Mouse (Mus musculus): ENCODE results near the gene Npepps.
"Not testable (repeated sequence)": the region's sequence is repeated elsewhere in the genome, so short reads cannot be mapped to it uniquely, and the experiment has no call there.

The Npepps gene

GRCm38 (mm10) chr11:97280216-97280861, at the start of gene Npepps:
Npepps (minus strand) TSS chr11:97280638.
- peak; percentile 76 to 86 for DNase-seq

GRCm38 (mm10) chr11:97328148-97328547, 47.7 kb upstream of the Npepps start:
- peak; percentile 66 to 72 for DNase-seq

- no peak for DNase-seq
Observed at GRCm38 (mm10) chr11:97325224-97325623, 44.8 kb upstream of the Npepps start.

- DNase-seq, result not testable (repeated sequence)
Observed at GRCm38 (mm10) chr11:97321894-97322600, 41.6 kb upstream of the Npepps start.

- DNase-seq, result no peak
Observed at GRCm38 (mm10) chr11:97321197-97321596, 40.8 kb upstream of the Npepps start.

DNA sequence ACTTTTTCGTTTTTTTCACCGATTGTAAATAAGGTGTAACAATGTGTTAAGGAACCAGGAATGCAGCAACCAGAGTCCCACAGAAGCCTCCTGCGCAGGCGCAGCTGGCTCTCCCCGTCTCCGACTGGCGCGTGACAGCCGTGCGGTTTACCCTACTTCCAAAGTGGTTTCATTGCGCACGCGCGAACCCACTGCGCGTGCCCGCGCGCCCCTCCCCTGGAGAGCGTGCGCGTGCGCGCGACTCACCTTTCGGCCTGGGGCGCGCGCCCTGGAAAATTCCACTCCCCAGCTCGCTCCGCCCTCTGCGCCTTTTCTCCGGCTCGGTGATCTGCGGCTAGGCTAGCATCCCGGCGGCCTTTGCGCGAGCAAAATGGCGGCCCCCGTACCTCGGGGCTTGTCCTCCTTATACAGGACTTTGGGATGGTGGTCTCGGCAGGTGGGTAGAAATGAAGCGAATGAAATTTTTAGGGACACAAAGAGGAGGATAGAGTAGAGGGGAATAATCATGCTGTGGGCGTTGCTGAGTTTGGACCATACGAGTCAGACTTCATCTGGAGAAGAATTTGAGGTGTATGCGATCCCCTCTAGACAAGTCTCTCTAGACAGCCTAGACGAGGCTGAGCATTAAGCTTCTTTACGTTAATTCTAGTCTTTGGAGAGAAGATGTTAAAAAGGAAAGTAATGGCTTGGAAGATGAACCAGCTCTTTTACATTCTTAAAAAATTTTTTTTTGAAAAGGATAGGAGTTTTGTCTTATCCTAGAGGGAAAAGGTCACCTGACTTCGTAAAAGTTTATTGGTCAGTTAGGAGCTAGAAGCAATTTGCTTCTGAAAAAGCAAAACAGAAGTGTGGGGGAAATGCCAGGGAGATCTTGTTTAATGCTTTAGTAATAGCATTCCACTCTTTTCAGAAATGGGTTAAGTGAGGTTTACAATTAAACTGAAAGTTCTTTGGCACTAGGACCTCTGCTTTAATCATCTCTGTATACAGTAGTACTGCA, 35.4 kb upstream of the Npepps start, which contains the start of gene Mrpl45:
TSS of gene Mrpl45 (plus strand) at position 213 of the 1,000 bp plus-strand sequence.
- DNase-seq, result peak; percentile 99

DNA sequence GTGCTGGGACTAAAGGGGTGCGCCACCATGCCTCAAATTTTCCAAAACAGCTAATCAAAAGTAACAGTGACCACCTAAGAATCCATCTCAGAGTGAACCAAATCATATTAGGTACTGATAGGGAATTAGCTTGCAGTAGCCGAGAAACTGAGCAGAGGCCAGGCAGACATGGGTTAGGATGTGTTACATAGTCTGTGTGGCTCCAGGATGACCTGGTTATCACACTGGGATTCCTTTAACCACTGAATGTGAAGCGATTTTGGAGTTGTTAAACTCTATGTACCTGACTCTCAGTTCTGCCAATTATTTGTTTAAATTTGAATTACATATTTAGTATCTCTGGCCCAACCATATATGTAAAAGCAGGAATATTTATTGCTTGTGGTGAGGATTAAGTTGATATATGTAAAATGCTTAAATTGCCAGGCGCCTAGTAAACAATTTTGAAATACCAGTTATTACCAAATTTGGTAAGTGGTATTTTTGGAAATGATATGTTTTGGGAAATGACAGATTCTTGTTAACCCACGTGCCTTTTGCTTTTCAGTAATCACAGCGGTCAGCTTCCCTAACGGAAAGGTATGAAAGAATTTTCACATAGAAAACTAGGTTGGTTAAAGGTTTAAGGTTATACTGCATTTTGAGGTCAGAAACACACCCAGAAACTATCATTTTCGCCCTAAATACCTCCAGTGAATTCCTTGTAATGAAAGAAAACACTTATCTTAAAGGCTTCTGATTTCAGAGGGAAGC, 34.5 kb upstream of the Npepps start:
- DNase-seq, result no peak

DNA sequence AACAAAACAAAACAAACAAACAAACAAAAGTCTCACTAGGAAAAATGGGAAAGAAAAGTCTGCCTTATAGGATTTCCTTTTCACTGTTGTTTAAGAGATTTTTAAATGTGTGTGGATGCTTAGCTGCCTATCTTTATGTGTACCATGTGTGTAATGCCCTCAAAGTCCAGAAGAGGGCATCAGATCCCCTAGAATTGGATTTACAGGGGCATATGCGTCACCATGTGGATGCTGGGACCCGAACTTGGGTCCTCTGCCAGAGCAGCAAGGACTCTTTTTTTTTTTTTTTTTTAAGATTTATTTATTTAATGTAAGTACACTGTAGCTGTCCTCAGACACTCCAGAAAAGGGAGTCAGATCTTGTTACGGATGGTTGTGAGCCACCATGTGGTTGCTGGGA, 33.7 kb upstream of the Npepps start:
- DNase-seq, result no peak

- DNase-seq, result not testable (repeated sequence)
Observed at GRCm38 (mm10) chr11:97312871-97313270, 32.4 kb upstream of the Npepps start.

- DNase-seq, result no peak
Observed at GRCm38 (mm10) chr11:97310895-97311631, 30.6 kb upstream of the Npepps start.

GRCm38 (mm10) chr11:97309911-97310571, 29.6 kb upstream of the Npepps start:
- peak; percentile 78 to 80 for DNase-seq

DNA sequence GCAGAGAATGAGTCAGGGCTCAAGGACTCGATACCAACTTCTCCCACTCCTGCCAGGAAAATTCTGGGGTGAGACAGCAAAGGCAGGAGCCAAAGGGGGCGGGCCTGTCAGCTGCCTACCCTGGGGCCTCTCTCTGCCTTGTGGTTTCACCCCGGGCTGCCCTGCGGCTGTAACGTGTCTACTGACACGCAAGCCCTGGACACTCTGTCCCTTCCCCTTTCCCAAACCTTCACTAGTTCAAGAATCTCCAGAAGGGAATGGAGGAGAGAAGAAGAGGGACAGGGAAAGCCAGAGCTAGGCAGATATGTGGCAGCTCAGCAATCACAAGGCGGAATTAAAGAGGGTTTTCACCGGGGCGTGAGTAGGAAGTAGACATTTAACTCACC, 29.0 kb upstream of the Npepps start:
- DNase-seq, result peak; percentile 35 to 36

DNA sequence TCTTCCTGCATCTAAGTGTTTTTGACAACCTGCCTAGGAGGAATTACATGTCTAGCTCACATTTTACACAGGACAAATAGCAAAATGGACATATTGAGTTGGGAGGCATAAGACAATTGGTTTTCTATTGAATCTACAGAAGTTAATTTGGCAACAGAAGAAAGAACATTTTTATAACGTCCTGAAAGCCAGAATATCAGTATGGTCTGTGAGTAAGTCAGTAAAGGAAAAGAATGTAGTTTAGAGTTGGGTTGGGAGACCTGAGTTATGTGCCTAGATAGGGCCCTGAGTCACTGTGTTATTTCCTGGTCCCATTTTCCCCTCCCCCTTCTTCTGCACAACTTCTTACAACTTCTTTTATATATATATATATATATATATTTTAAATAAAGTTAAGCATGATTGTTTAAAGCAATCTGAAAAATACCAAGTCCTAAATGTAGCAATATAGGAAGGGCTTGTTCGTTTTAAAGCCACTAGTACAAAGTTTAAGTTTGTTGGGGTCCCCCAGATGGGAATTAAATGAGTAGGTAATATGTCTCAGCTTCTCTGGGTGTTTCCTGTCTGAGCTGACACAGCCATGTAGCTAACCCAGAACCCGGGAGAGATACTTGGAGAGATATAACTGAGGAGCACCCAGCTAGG, 28.5 kb upstream of the Npepps start:
- no peak for DNase-seq

DNA sequence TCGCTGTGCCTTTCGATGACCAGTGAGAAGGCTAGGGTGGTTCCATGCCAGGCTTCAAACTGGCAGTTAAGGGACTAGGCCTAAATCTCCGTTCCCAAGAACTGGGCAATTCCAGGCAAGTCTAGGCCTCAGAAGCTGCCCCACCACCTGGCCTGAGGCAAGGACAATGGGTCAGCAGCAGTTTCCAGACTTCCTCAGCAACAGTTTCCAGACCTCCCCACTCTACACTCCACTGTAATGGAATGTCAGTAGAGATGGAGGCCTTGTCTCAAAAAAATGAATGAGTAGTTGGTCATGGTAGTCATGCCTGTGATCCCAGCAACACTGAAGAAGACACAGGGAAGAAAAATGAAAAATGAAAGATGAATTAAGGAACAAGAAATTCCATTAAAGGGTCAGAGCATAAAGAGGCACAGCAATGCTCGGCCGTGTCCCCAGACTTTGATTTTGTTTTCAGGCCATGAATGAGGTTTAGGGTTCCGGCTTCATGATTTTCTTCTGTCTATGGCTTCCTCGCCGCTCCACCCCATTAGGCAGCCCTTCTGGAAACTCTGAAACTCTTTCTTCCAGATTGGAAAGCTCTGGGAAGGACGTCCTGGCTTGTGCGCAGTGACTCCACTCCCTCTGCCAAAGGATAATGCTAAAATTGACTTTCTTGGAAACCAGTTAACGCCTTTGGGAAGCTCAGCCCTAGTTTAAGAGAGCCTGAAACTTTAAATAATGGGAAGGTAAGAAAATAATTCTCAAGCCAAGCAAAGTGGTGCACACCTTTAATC, 27.0 kb upstream of the Npepps start:
- no peak for DNase-seq

DNA sequence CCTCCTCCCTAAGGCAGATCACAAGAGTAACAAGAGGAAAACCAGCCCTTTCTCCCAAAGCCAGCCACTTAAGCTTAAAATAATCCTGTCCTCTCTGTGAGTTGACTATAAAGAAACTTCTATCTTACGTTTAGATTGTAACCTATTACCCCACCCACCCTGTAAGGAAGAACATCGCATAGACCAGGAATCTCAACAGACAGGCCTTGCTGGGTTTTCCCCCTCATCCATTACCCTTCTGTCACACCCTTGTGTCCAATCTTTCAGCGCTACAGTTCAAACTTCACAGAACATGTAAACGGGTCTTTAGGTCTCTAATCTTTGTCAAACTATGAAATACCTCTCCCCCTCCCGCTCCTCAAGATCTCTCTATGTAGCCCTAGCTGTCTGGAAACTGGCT, 24.2 kb upstream of the Npepps start:
- no peak for DNase-seq

GRCm38 (mm10) chr11:97302231-97302781, 21.9 kb upstream of the Npepps start:
- DNase-seq, result no peak

GRCm38 (mm10) chr11:97301406-97301805, 21.0 kb upstream of the Npepps start:
- no peak for DNase-seq

DNA sequence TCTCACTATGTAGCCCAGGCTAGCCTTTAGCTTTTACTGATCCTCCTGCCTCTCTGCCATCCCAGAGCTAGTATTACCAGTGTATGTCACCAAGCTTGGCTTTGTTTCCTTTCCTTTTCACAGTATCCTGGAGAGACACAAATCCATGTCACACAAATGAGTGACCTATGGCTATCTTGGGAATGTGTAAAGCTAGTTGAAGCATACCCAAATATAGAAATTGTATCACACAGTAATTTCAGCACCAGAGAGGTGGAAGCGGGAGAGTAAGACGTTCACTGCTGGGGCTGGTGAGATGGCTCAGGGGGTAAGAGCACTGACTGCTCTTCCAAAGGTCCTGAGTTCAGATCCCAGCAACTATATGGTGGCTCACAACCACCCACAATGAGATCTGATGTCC, 19.5 kb upstream of the Npepps start:
- DNase-seq, result no peak

- DNase-seq, result no peak
Observed at GRCm38 (mm10) chr11:97296542-97296941, 16.1 kb upstream of the Npepps start.
